Mouse (Mus musculus): ENCODE results near the gene Hsd11b2.
"Not testable (repeated sequence)": the region's sequence is repeated elsewhere in the genome, so short reads cannot be mapped to it uniquely, and the experiment has no call there.

Gene Hsd11b2

GRCm38 (mm10) chr8:105555230-105555629 lies 36.7 kb downstream of the Hsd11b2 start:
- peak; percentile 72 for DNase-seq (ENCODE audit: low read depth, low spot score)

- DNase-seq (ENCODE audit: low read depth, low spot score): no peak
Observed at GRCm38 (mm10) chr8:105562863-105563262, 44.3 kb downstream of the Hsd11b2 start.

- DNase-seq (ENCODE audit: low read depth, low spot score): no peak
Observed at GRCm38 (mm10) chr8:105563871-105564270, 45.3 kb downstream of the Hsd11b2 start.

- not testable (repeated sequence) for DNase-seq (ENCODE audit: low read depth, low spot score)
Observed at GRCm38 (mm10) chr8:105564573-105565229, 46.1 kb downstream of the Hsd11b2 start.

- DNase-seq (ENCODE audit: low read depth, low spot score): no peak
Observed at GRCm38 (mm10) chr8:105565401-105565881, 46.9 kb downstream of the Hsd11b2 start.

- peak; percentile 100 for DNase-seq (ENCODE audit: low read depth, low spot score)
Observed at GRCm38 (mm10) chr8:105565952-105566702, 47.6 kb downstream of the Hsd11b2 start, which contains the start of gene Atp6v0d1. Gene Atp6v0d1 (minus strand): TSS chr8:105566047.

- peak; percentile 47 for DNase-seq (ENCODE audit: low read depth, low spot score)
Observed at GRCm38 (mm10) chr8:105566703-105567595, 48.4 kb downstream of the Hsd11b2 start.

GRCm38 (mm10) chr8:105571810-105572209 lies 53.3 kb downstream of the Hsd11b2 start:
- no peak for DNase-seq (ENCODE audit: low read depth, low spot score)

GRCm38 (mm10) chr8:105573427-105573826 lies 54.9 kb downstream of the Hsd11b2 start:
- no peak for DNase-seq (ENCODE audit: low read depth, low spot score)

Data from ZHBTc4 (cell line).